Mouse (Mus musculus) gastrocnemius, adult 2 months (tissue): Measurements from ENCODE around the gene Ptprg. TPM values are rescaled to one million over a fixed set of nuclear protein-coding genes. Genes with fewer than 3 reads are reported as not detected.
"Not testable (repeated sequence)": the region's sequence is repeated elsewhere in the genome, so short reads cannot be mapped to it uniquely, and the experiment has no call there.

Experiments
- DNase-seq: peaks from one replicate; pipeline ENCODE4 v3.0.0; 2022
- H3K27ac ChIP-seq: fragments of 200-600 bp; 2 replicates; pipeline ENCODE4 v1.8.1; 2022; ENCODE audit warnings: mild to moderate bottlenecking
- H3K4me3 ChIP-seq: fragments of 200-600 bp; 2 replicates; pipeline ENCODE4 v1.8.1; 2022; ENCODE audit warnings: mild to moderate bottlenecking, moderate library complexity
- CTCF ChIP-seq: fragments of 200-600 bp; IDR thresholded peaks from 2 replicates; pipeline ENCODE4 v1.8.1; 2022; ENCODE audit warnings: antibody characterized with exemption, mild to moderate bottlenecking, moderate library complexity
- intact Hi-C: fragments of 180-260 bp; cut with DNase I; formaldehyde crosslinking; loops from one replicate; pipeline ENCODE4 v1.15.1; 2025
- total RNA-seq, 2 experiments: library from RNA; stranded (reverse); gene quantifications; 2 replicates each; pipeline ENCODE4 v1.2.3; 2021

The Ptprg gene
- total RNA-seq, 2 experiments from 2014 or later, result 26.3 to 32.5 TPM

DNA sequence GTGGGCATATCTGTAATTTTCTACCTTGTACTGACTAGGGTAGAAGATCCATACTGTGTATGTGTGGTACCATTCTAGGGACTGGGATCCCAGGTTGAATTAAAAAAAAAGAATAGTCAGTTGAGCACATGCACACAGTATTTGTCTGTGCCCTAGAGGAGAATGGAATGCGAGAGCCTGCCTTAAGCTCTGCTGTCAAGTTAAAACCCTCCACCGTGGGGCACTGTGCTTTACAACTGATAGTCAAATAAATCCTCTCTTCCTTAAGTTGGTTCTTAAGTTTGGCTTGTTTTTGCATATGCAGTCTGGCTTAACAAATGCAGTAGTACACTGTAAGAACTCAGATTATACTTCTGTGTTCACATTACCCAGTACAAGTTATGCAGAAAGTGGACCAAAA lies 476.6 kb downstream of the Ptprg start:
- no peak for TF ChIP-seq CTCF
- DNase-seq, result no peak
- no peak overlapping the region for H3K27ac ChIP-seq
- intact Hi-C loops, result no loop called here
- H3K4me3 ChIP-seq, result no peak overlapping the region

DNA sequence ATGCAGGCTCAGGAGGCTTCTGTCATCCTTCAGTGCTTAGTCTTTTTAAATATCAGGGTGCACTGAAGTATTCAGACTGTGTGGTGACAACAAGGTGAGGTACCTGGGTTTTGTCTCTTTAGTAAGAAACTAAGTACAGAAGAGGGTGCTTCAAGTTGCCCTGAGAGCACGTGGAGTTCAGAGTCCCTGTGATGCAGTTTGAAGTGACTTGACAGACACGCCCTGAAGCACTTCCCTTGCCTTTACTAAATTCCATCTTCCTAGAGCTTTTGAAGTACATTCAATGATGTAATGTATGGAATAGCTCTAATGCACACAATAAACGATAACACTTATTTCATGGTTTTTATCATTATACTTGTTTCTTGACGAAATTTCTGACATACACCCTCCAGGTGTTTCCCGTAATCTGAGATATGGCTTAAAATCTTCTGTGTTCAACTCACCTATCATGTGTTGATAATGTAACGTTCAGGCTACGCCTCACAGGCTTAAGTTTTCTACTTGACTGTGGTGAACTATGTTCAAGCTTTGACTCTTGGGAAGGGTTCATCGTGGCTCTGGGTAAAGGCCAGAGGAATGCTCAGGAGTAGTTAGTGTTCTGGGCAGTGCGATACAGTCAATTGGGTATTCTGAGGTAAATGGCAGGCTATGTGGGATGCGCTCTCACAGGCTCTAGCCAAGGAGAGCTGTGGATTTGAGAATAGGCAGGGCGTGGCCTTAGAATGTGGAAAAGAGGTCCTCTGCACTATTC lies 483.4 kb downstream of the Ptprg start:
- intact Hi-C loops, result no loop called here
- TF ChIP-seq CTCF, result no peak
- H3K4me3 ChIP-seq, result no peak overlapping the region
- DNase-seq, result no peak
- H3K27ac ChIP-seq, result no peak overlapping the region

DNA sequence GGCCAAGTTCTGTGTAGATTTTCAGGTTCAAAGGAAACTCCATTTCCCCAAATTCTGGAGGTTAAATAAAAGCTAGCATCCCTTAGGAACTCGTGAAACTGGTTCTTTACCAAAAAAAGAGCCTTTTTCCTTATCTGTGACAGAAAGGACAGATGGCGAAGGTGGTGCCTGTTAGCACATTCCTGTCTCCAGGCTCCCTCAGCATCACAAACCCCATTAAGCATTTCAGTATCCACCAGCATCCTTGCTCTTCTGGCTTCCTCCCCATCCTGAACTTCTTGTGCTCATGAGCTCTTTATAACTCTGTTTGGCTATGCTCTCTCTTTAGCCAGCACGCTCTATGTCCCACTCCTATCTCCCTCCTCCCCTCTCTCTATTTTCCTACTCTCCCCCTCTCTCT lies 486.4 kb downstream of the Ptprg start:
- intact Hi-C loops, result no loop called here
- Histone ChIP-seq H3K4me3 (no peak overlapping the region), H3K27ac (no peak overlapping the region)
- no peak for DNase-seq
- no peak for TF ChIP-seq CTCF

DNA sequence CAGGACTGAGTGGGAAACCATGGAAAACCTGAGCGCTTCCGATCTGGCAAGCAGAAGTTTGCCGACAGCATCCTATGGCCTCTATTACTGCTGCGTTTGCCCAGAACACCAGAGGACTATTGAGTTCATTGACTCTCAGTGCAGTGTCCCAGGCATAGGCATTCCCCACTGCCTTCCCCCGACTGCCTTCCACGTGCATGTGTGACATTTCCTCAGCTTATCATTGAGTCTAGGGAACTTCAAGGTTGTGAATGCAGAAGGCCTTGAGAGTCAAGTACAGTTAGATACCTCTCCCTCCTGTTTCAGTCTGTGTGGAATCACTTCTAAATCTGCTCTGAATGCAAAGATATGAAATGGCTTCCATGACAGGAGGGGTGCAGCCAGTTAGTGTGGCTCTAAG lies 488.2 kb downstream of the Ptprg start:
- H3K27ac ChIP-seq, result no peak overlapping the region
- no peak for TF ChIP-seq CTCF
- DNase-seq, result no peak
- intact Hi-C loops, result no loop called here
- no peak overlapping the region for H3K4me3 ChIP-seq

DNA sequence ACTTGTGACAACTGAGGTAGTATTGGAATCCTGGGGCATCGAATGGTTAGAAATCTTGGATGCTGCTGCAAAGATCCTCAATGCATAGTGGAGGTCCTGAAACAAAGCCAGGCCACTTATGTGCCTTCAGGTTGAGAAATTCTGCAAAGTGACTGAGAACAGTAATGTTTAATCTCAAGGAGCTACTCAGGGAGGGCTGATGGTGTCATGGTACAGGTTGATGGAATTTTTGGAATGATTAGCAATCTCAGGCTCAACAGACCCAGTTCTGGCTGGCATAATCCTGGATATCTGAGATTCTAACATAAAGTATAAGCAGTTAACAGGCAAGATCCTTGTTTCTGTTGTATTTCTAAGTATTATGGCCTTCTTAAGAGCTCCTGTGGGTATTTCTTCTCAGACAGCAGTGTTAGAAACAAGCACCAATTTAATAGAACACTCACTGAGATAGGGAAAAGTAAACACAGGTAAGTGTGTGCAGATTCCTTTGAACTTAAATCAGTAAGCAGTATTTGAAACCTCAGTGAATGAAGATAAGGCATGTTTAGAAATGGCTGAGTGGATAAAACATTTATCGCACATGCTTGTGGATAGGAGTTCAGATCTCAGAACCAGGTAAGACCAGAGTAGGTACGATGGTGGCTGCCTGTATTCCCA lies 493.0 kb downstream of the Ptprg start:
- H3K4me3 ChIP-seq, result no peak overlapping the region
- TF ChIP-seq CTCF, result no peak
- intact Hi-C loops, result no loop called here
- DNase-seq, result no peak
- no peak overlapping the region for H3K27ac ChIP-seq

DNA sequence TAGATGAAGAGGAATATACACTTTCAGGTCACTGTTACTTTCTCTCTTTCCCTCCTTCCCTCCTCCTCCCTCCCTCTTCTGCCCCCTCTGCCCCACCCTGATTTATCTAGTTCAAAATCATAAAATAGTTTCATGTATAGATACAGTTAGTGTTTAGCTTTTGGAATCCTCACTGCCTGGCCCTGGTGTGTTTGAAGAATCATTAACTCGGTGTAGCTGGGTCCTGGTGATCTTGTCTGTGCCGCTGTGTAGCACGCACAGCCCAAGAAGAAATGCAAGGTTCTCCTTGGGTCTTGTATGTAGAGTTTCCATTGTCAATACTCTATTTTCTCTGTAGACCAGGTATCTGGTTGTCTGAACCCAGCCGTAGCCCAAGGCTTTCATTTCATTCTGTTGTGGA lies 494.3 kb downstream of the Ptprg start:
- Histone ChIP-seq H3K27ac (no peak overlapping the region), H3K4me3 (no peak overlapping the region)
- intact Hi-C loops, result no loop called here
- DNase-seq, result no peak
- no peak for TF ChIP-seq CTCF

DNA sequence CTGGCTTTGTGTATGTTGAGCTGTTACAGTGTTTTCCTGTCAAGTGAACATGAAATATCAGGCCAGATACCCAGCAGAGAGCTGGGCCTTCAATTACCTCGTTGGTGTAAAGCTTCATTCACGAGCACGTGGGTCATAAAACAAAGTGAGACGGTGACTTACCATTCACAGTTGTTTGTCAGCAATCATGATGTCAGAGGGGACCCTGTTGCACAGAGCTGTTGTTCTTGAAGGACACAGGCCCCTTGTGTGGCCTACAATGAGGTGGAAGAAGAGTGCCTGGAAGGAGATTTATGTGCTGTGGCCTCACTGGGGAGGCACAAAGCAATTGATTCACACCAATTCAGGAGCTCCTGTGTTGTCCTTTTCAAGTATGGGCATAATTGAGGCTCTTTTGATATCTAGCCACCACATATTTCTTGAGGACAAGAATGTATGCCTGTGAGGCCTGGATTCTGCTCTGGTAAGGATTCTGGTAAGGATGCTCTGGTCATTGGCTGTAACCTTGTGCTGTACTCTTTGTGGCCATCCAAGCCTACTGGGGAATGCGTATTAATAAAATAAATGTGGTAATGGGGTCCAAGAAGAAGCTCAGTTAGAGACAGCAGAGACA lies 503.7 kb downstream of the Ptprg start:
- no peak overlapping the region for H3K4me3 ChIP-seq
- no peak for TF ChIP-seq CTCF
- peak overlapping the region; percentile 86 for H3K27ac ChIP-seq
- no peak for DNase-seq
- intact Hi-C loops, result loop anchor here (5.0 kb wide), 2 partner anchors 175 to 505 kb away; partner anchors contain the start of gene Ptprg

DNA sequence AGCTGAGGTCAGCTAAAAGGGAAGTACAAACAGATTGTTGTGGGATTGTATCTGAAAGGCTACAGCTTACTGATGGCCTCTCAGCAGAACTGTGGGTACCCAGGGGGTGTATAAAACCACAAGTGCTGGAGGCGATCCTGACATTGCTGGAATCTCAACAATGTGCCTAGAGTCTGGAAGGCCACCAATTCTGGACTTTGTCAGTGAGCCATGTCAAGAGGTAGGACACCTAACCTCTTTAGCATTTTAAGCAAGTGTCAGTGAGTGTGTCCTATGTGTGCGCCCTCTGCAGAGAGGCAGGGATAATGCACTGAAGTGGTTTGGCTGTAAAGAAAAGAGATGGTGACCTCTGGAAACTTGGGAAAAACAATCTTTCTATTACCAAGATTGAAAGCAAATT lies 504.5 kb downstream of the Ptprg start:
- intact Hi-C loops, result loop anchor here (2.0 to 5.0 kb wide), 3 partner anchors 176 to 506 kb away; partner anchors contain the start of gene Ptprg
- peak; percentile 48 for DNase-seq
- no peak overlapping the region for H3K4me3 ChIP-seq
- peak; percentile 43 for TF ChIP-seq CTCF
- peak overlapping the region; percentile 86 for H3K27ac ChIP-seq

DNA sequence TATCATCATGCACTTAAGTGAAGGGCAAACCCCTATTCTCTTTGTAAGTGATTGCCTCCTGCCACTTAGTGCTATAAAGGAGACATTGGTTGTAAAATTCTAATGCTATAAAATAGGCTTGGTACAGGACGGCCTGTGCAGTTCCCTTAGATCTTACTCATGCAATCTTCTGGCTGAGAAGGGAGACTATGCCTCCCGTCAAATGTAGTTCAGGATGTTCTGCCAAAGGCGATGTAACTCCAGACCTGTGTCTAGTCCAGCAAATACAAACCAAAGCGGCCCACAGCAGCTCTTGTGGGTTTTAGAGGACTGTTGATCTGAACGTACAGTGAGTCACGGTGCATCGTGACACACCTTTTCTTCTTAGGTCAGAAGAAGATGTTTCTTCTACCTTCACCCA lies 505.8 kb downstream of the Ptprg start:
- peak overlapping the region; percentile 86 for H3K27ac ChIP-seq
- intact Hi-C loops, result loop anchor here (2.0 to 5.0 kb wide), 3 partner anchors 177 to 507 kb away; partner anchors contain the start of gene Ptprg
- H3K4me3 ChIP-seq, result no peak overlapping the region
- no peak for TF ChIP-seq CTCF
- peak; percentile 76 for DNase-seq

DNA sequence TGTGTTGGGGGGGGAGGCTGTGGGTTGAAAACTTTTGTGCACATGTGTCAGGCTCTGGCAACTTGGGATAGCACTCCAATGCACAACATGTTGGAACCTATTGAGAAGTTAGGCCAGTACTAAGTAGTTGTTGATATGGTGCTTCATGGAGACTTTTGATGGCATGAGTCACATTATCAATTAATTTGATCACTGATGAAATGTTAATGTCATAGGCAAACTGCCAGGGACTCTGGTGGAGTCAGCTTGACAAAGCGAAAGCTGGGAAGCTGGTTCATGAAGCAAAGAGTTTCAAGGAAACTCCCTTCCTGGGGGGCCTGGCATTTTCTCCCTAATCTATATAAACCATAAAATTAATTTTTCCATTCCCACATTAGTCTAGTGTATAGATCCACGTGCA lies 508.0 kb downstream of the Ptprg start:
- DNase-seq, H3K4me3 ChIP-seq, intact Hi-C loops: not testable (repeated sequence)
- H3K27ac ChIP-seq, result 0 out of 2 replicates have a peak overlapping the region, but pooled peaks have one; percentile 86

DNA sequence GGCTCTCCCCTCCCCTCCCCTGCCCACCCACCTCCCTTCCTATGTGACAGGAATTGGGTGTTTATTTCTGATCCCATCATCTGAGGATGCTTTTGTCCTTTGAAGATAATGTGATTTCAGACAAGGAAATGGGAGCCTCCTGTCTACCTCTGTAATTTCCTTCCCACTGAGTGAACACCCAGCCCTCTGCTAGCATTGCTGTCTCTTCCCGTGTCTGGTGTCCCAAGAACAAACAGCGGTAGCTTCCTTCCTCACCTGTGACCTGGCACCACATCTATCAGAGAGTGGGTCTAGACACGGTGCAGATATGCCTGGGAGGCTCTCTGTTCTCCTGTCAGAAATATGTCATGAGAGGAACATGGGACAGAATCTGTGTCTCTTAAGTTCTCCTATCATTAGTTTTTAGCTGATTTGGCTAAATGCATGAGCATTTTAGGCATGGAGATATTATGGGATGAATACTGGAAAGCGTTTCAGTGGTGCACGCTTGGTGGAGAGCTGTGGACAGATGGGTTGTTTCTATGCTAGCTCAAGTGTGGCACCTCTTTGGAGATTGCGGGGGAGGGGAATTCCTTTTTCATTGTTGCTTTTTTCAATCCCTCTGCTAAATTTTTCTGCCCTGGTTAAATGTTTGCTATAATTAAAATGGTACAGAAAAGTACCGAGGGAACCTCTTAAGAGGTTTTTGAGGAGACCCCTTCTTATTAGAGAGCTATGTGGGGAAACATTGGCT lies 509.5 kb downstream of the Ptprg start:
- no peak overlapping the region for H3K4me3 ChIP-seq
- intact Hi-C loops, result no loop called here
- DNase-seq, result no peak
- TF ChIP-seq CTCF, result no peak
- peak overlapping the region; percentile 51 for H3K27ac ChIP-seq

DNA sequence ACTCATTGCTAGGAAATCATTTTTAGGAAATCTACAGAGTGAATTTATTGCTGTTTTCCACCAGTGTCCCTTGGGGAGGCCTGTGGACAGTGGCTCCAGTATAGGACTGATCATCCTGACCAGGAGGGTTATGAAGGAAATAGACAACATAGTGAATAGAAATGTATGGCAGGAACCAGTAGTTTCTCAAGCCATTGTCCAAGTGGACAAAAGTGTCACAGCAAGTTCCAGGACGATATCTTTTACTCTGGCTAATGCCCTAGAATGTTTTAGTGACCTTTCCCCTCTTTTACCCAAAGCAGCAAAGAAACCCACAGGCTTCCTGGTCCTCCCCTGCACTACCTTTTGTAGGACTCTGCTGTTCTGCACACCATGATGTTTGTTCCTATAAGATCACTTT lies 511.7 kb downstream of the Ptprg start:
- DNase-seq, result no peak
- Histone ChIP-seq H3K27ac (no peak overlapping the region), H3K4me3 (no peak overlapping the region)
- no peak for TF ChIP-seq CTCF
- intact Hi-C loops, result no loop called here

DNA sequence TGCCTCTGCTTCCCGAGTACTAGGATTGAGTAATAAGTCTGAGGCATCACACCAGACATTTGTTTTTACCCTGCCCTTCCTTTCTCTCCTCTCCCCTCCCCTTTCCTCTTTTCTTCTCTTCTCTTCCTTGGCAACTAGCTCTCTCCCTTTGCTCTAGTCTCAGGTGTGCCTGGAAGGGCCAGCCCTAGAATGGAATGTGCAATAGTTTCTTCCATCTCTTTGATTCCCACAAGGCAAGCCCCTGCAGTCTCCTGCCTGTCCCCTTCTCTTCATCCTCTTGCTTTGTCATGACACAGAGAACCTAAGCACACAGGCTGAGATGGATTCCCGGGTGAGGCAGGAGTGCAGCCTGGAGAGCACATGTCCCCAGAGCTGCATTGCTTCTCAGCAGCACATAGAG lies 512.4 kb downstream of the Ptprg start:
- no peak for TF ChIP-seq CTCF
- intact Hi-C loops, result no loop called here

More for the DNA sequence above, 512.4 kb downstream of the Ptprg start:
- Histone ChIP-seq H3K27ac (no peak overlapping the region), H3K4me3 (no peak overlapping the region)
- no peak for DNase-seq
